Mouse (Mus musculus) heart, embryonic 14.5 days (tissue): ENCODE data around the gene Kif19a. TPM values are rescaled to one million over a fixed set of nuclear protein-coding genes. Genes with fewer than 3 reads are reported as not detected.

Source experiments
- ATAC-seq: fragments of 200-750 bp; cut with Nextera tagmentation; 2 replicates; pipeline ENCODE4 v1.8.0; 2017; ENCODE audit warnings: low read depth, moderate TSS enrichment; ENCODE audit not compliant: insufficient number of reproducible peaks, insufficient read depth, low FRiP score
- H3K27ac ChIP-seq, 2 experiments: fragments of 200-500 bp in 1 of 2; fragments of 300-500 bp in 1 of 2; sonication (generic) in 1 of 2; replicated peaks in 1 of 2; 2 replicates each; pipeline ENCODE4 v1.5.1; 2012 to 2014; ENCODE audit warnings: low read depth in 2 of 2, low read length in 2 of 2, control low read depth in 1 of 2, mild to moderate bottlenecking in 1 of 2, mixed read lengths in 1 of 2; ENCODE audit not compliant: control insufficient read depth in 1 of 2, insufficient read depth in 1 of 2
- H3K27me3 ChIP-seq: fragments of 300-500 bp; sonication (generic); 2 replicates; pipeline ENCODE4 v1.6.1; 2014; ENCODE audit warnings: mild to moderate bottlenecking, low read length, control low read depth; ENCODE audit not compliant: control insufficient read depth, insufficient read depth
- H3K36me3 ChIP-seq: fragments of 300-500 bp; sonication (generic); 2 replicates; pipeline ENCODE4 v1.6.1; 2014; ENCODE audit warnings: mild to moderate bottlenecking, control low read depth, low read length, mixed read lengths; ENCODE audit not compliant: control insufficient read depth, insufficient read depth
- H3K4me1 ChIP-seq, 2 experiments: fragments of 200-500 bp in 1 of 2; fragments of 300-500 bp in 1 of 2; sonication (generic) in 1 of 2; 2 replicates each; pipeline ENCODE4 v1.6.1; 2012 to 2014; ENCODE audit warnings: low read length in 2 of 2, control low read depth in 1 of 2, mixed read lengths in 1 of 2; ENCODE audit not compliant: control insufficient read depth in 2 of 2, insufficient read depth in 2 of 2
- H3K4me2 ChIP-seq: fragments of 300-500 bp; sonication (generic); 2 replicates; pipeline ENCODE4 v1.6.1; 2014; ENCODE audit warnings: mild to moderate bottlenecking, low read length
- H3K4me3 ChIP-seq, 2 experiments: fragments of 200-500 bp in 1 of 2; fragments of 300-500 bp in 1 of 2; sonication (generic) in 1 of 2; 2 replicates each; pipeline ENCODE4 v1.5.1; 2012 to 2014; ENCODE audit warnings: low read length in 2 of 2, mild to moderate bottlenecking in 2 of 2, control low read depth in 1 of 2, low read depth in 1 of 2, moderate library complexity in 1 of 2; ENCODE audit not compliant: control insufficient read depth in 1 of 2, insufficient read depth in 1 of 2
- H3K9ac ChIP-seq: fragments of 300-500 bp; sonication (generic); 2 replicates; pipeline ENCODE4 v1.6.1; 2014; ENCODE audit warnings: mild to moderate bottlenecking, low read length
- H3K9me3 ChIP-seq: fragments of 300-500 bp; sonication (generic); 2 replicates; pipeline ENCODE4 v1.6.1; 2016; ENCODE audit warnings: low read length, control low read depth; ENCODE audit not compliant: control insufficient read depth
- WGBS: fragments of 180-500 bp; shearing (Covaris S2); extraction: QIAGEN DNeasy Blood & Tissue Kit; methylation state at CpG from one replicate; pipeline ENCODE4 v1.1.7; 2014; 5-methylcytosine and 5-hydroxymethylcytosine counted together
- polyA plus RNA-seq: library from polyadenylated mRNA; unstranded; fragments of >200 nt; fragmentation: Nextera tagmentation; extraction: Ambion mirVana; gene quantifications from 2 replicates; pipeline ENCODE4 v1.2.1, GENCODE M21; 2014

Kif19a gene
- polyA plus RNA-seq, 1 experiment from 2014 or later, result 0.28 TPM

DNA sequence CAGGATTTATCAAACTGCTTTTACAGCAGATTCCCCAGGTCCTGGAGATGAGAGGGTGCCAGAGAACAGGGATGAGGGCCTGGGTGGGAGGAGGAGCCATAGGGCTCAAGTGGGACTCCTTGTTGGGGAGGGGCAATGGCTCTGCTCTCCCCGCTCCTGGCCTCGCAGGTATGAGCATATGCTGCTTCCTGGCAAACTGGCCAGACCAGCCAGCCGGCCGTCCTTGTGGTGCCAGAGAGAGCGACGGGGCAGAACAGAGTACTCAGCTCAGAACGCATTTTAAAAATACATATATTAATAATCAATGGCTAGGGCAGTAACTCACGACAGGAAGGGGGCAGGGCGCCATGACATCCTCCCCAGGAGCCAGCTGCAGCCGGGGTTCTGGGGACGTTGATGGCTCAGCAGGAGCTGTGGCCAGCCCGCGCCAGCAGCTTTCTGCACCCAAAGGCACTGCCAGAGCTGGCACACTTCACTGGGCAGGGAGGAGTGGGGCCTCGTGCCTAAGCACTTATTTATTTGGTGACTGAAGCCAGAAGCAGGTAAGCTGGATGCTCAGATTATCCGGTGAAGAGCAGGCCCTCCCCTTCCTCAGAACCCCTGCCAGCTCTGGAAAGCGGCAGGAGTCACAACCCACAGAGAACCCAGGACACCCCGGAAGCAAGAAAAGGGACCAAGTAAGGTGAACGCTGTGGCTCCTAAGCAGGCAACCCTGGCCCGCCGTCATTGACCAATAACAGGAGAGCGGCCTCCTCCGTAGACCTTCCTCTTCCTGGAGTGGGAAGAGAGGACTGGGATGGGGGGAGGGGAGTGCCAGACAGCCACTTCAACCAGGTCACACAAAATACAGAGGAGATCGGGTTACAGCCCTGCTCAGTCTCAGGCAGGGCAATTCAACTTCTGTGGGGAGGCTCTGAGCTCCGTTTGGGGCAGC lies 64.6 kb downstream of the Kif19a start:
- 7% methylated on average over 24 of the region's 24 CpGs for WGBS
- peaks cover 16 to 19% of the 10 kb centered on the region in 2 experiments for H3K4me1 ChIP-seq
- H3K27ac ChIP-seq, result peak overlapping the region; percentile 91 to 92
- H3K9me3 ChIP-seq, result no peaks in the 10 kb centered on the region
- peak; percentile 85 for ATAC-seq
- H3K27me3 ChIP-seq, result no peaks in the 10 kb centered on the region
- peak overlapping the region; percentile 24 to 38 for H3K4me3 ChIP-seq
- H3K4me2 ChIP-seq, result peak overlapping the region; percentile 62
- no peaks in the 10 kb centered on the region for H3K36me3 ChIP-seq
- H3K9ac ChIP-seq, result peak overlapping the region; percentile 47

DNA sequence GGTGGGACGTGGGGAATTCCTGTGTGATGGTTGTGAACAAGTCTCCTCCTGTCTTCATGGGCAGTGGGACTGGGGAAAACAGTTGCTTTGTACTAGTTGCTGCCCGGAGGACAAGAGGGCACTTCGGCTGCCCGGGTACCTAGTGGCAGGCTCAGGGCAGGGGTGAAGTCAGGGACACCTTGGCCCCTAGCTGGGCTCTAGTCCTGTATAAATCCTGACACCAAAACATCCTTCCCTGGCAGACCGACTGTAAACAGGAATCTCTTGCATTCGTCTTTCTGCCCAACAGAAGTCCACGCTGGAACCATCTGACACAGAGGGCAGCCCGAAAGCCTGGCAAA lies 65.2 kb downstream of the Kif19a start:
- Histone ChIP-seq H3K4me3 (peak overlapping the region; percentile 17 to 24), H3K9me3 (no peaks in the 10 kb centered on the region), H3K27me3 (no peaks in the 10 kb centered on the region), H3K4me2 (peak overlapping the region; percentile 62), H3K9ac (peak overlapping the region; percentile 47), H3K4me1 (peaks cover 16 to 19% of the 10 kb centered on the region in 2 experiments), H3K36me3 (no peaks in the 10 kb centered on the region), H3K27ac (peak overlapping the region; percentile 91 to 92)
- WGBS, result 18% methylated on average over 8 of the region's 8 CpGs
- no peak for ATAC-seq

DNA sequence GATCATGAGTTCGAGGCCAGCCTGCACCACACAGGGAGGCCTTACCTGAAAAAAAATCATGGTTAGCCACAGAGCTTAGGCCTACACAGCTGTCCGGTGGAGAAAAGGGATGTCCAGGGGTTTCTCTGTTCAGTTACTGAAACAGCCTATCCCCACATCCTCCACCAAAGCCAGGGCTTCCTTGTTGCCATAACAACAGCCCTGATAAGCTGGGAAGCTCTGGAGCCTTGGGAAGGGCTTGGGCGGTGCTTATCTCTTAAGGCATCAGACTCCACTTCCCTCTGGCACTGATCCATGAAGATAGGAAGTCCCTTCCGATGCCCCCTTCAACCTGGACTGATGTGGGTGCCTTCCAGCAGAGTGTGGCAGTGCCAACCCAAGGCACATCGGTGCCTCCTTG lies 68.0 kb downstream of the Kif19a start:
- Histone ChIP-seq H3K9me3 (0 out of 2 replicates have a peak, but pooled peaks cover 3% of the 10 kb centered on the region), H3K4me1 (peaks cover 14 to 17% of the 10 kb centered on the region in 2 experiments), H3K4me3 (no peak overlapping the region), H3K9ac (no peak overlapping the region), H3K4me2 (no peak overlapping the region), H3K27me3 (no peaks in the 10 kb centered on the region), H3K27ac (0 out of 4 replicates have a peak overlapping the region, but pooled peaks of 1 of the 2 experiments have one; percentile 12), H3K36me3 (no peaks in the 10 kb centered on the region)
- 38% methylated on average over 5 of the region's 5 CpGs for WGBS
- no peak for ATAC-seq

Other genes with a start within 250 kb of the Kif19a start
- 703 and 745 TPM in 2 replicates for gene Rpl38, start 96.9 kb upstream of the Kif19a start, polyA plus RNA-seq
- gene Ttyh2, start 90.0 kb upstream of the Kif19a start, polyA plus RNA-seq, result 7.9 and 8.6 TPM in 2 replicates
- gene Dnaic2, start 38.0 kb upstream of the Kif19a start, polyA plus RNA-seq, result 0.35 TPM in 1 of 2 replicates, not detected in the other
- not detected in 2 replicates for gene Btbd17, start 30.6 kb downstream of the Kif19a start, polyA plus RNA-seq
- gene Gpr142, start 33.5 kb downstream of the Kif19a start, polyA plus RNA-seq, result not detected in 2 replicates
- 15.2 and 18.0 TPM in 2 replicates for gene Gprc5c, start 85.8 kb downstream of the Kif19a start, polyA plus RNA-seq
- gene Cd300a, start 124.7 kb downstream of the Kif19a start, polyA plus RNA-seq, result 1.1 and 1.4 TPM in 2 replicates
- gene Cd300lb, start 169.0 kb downstream of the Kif19a start, polyA plus RNA-seq, result 0.39 and 0.54 TPM in 2 replicates
- gene Cd300c, start 203.8 kb downstream of the Kif19a start, polyA plus RNA-seq, result not detected in 2 replicates
- gene Cd300ld, start 224.5 kb downstream of the Kif19a start, polyA plus RNA-seq, result 0.36 and 0.46 TPM in 2 replicates
- 4.1 and 4.2 TPM in 2 replicates for gene Cd300c2, start 236.5 kb downstream of the Kif19a start, polyA plus RNA-seq